ENCODE assay signal across 9 mouse cellular contexts in the genomic region with DNA sequence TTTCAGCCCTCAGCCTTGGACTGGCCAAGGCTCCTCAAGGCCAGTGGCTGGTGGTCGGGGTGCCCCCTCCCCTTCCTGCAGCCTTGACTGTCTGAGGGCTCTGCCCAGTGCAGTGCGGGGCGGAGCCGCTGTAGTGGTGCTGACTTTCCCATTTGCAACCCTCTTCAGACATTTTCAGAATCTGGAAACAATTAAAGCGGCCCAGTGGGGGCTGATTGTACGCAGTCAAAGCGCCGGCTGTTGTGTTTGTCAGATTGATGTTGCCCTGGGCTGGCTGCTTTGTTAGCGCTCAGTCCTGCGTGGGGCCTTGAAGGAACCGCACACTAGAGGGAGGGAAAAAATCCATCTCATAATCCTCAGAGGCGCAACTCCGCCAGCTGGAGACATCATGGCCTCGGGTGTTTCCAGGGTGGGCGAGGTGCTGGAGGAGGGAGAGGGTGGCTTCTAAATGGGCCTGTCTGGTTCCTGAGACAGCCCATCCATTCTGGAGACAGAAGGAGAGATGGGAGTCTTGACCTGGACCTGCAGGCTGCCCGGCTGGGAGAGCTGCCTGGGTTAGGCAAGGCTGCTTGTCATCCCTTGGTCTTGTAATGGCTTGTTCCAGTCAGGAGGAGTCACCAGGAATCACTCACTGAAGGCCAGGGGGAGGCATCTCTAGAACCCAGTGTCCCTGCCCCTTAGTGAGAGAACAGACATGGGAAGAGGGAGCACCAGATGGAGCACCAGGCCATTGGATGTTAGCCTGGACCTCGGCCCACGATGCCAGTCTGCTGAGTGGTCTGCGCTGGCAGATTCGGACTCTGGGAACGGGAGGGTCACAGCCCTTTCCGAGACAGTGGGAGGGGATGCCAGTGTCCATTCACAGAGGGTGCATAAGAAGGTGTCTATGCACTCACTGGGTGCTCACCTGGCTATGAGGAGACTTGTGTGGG.
DNase-seq lines count a peak whose midpoint lies in the region; ATAC-seq and TF ChIP-seq lines count a peak whose summit lies in the region.
"Had no signal": no experiment of that assay in that cellular context is flagged by ENCODE, and none has a peak within 500 bp of the region (broad histone marks: within the 10 kb centered on the region; RNA-seq: fewer than 3 reads in every experiment).

No protein-coding gene starts in this region.

- no peak overlapping the region for H3K4me3 ChIP-seq in kidney, postnatal 0 days (replicated peaks; ENCODE audit: low read depth, low read length)
- H3K4me3 ChIP-seq in embryonic facial prominence, embryonic 10.5 days, result peak overlapping the region; percentile 38; the same call in 1 of the 2 replicates
- no peak overlapping the region for H3K4me3 ChIP-seq in hindbrain, postnatal 0 days (ENCODE audit: low read length)
- H3K4me3 ChIP-seq in neural tube, embryonic 12.5 days, result no peak overlapping the region

- ATAC-seq in kidney, postnatal 0 days (replicated peaks; ENCODE audit: low FRiP score, low read depth), result no peak
- ATAC-seq in hindbrain, postnatal 0 days, result peak; percentile 30
- peak; percentile 38 for ATAC-seq in neural tube, embryonic 12.5 days (ENCODE audit: low FRiP score, low read depth)

- no peaks in the 10 kb centered on the region for H3K9me3 ChIP-seq in kidney, postnatal 0 days (replicated peaks; ENCODE audit: low read length)
- no peaks in the 10 kb centered on the region for H3K9me3 ChIP-seq in embryonic facial prominence, embryonic 10.5 days
- H3K9me3 ChIP-seq in hindbrain, postnatal 0 days (ENCODE audit: low read length), result no peaks in the 10 kb centered on the region
- no peaks in the 10 kb centered on the region for H3K9me3 ChIP-seq in neural tube, embryonic 12.5 days

- H3K9ac ChIP-seq in kidney, postnatal 0 days (ENCODE audit: low read depth, low read length), result no peak overlapping the region
- 0 out of 2 replicates have a peak overlapping the region, but pooled peaks have one; percentile 13 for H3K9ac ChIP-seq in hindbrain, postnatal 0 days (replicated peaks; ENCODE audit: low read length)
- peak overlapping the region; percentile 23; the same call in 1 of the 2 replicates for H3K9ac ChIP-seq in neural tube, embryonic 12.5 days

- H3K4me2 ChIP-seq in kidney, postnatal 0 days (ENCODE audit: low read length), result no peak overlapping the region
- no peak overlapping the region for H3K4me2 ChIP-seq in hindbrain, postnatal 0 days (ENCODE audit: low read depth, low read length)
- peak overlapping the region; percentile 34 for H3K4me2 ChIP-seq in neural tube, embryonic 12.5 days (replicated peaks)

- DNase-seq in kidney, postnatal 0 days (ENCODE audit: low spot score), result no peak
- no peak for DNase-seq in kidney, postnatal 25 days
- peak; percentile 86 for DNase-seq in embryonic facial prominence, embryonic 10.5 days (ENCODE audit: low spot score)
- DNase-seq in hindbrain, postnatal 0 days (ENCODE audit: low spot score), result peak; percentile 72
- DNase-seq in spleen, postnatal 4 days (ENCODE audit: low spot score in 2 of 2), result no peak
- DNase-seq in thymus, postnatal 4 days, result no peak
- no peak for DNase-seq in frontal cortex, postnatal 36 days (ENCODE audit: low spot score in 2 of 2)
- DNase-seq: cerebellum, adult 8-10 months had no signal

- TF ChIP-seq CTCF in kidney, postnatal 0 days (IDR thresholded peaks at IDR 0.05; ENCODE audit: low read depth), result no peak
- TF ChIP-seq CTCF in hindbrain, postnatal 0 days (IDR thresholded peaks at IDR 0.05; ENCODE audit: low read depth), result no peak

- no peaks in the 10 kb centered on the region for H3K36me3 ChIP-seq in kidney, postnatal 0 days (ENCODE audit: insufficient read depth, low read length)
- no peaks in the 10 kb centered on the region for H3K36me3 ChIP-seq in embryonic facial prominence, embryonic 10.5 days (replicated peaks)
- H3K36me3 ChIP-seq in hindbrain, postnatal 0 days (ENCODE audit: insufficient read depth, low read length), result no peaks in the 10 kb centered on the region
- no peaks in the 10 kb centered on the region for H3K36me3 ChIP-seq in neural tube, embryonic 12.5 days

- peaks cover 24% of the 10 kb centered on the region for H3K4me1 ChIP-seq in kidney, postnatal 0 days (replicated peaks; ENCODE audit: insufficient read depth, low read length)
- H3K4me1 ChIP-seq in embryonic facial prominence, embryonic 10.5 days, result peaks cover 91% of the 10 kb centered on the region
- peaks cover 39% of the 10 kb centered on the region for H3K4me1 ChIP-seq in hindbrain, postnatal 0 days (ENCODE audit: insufficient read depth, low read length)
- peaks cover 85% of the 10 kb centered on the region for H3K4me1 ChIP-seq in neural tube, embryonic 12.5 days

- WGBS in kidney, postnatal 0 days, result 64% methylated on average over 22 of the region's 22 CpGs
- 27% methylated on average over 22 of the region's 22 CpGs for WGBS in embryonic facial prominence, embryonic 10.5 days
- 31% methylated on average over 22 of the region's 22 CpGs for WGBS in hindbrain, postnatal 0 days
- WGBS in neural tube, embryonic 12.5 days, result 25% methylated on average over 22 of the region's 22 CpGs

- H3K27me3 ChIP-seq in kidney, postnatal 0 days (ENCODE audit: insufficient read depth, low read length), result no peaks in the 10 kb centered on the region
- peaks cover 39% of the 10 kb centered on the region for H3K27me3 ChIP-seq in embryonic facial prominence, embryonic 10.5 days (replicated peaks; ENCODE audit: low read depth, poor library complexity, severe bottlenecking)
- no peaks in the 10 kb centered on the region for H3K27me3 ChIP-seq in hindbrain, postnatal 0 days (ENCODE audit: insufficient read depth, low read length)
- H3K27me3 ChIP-seq in neural tube, embryonic 12.5 days (replicated peaks), result no peaks in the 10 kb centered on the region

- 0 out of 2 replicates have a peak overlapping the region, but pooled peaks have one; percentile 15 for H3K27ac ChIP-seq in kidney, postnatal 0 days
- H3K27ac ChIP-seq in embryonic facial prominence, embryonic 10.5 days (replicated peaks), result peak overlapping the region; percentile 91
- peak overlapping the region; percentile 28 for H3K27ac ChIP-seq in hindbrain, postnatal 0 days
- H3K27ac ChIP-seq in neural tube, embryonic 12.5 days, result peak overlapping the region; percentile 95

Comparison
In these comparisons a context has a peak if more than half of its experiments do, and no peak if none do; other contexts are left out.
1. DNase-seq: peak in embryonic facial prominence, embryonic 10.5 days (single experiment) and hindbrain, postnatal 0 days (single experiment); none in kidney, postnatal 0 days (single experiment), kidney, postnatal 25 days (0 of 2), spleen, postnatal 4 days (0 of 2), thymus, postnatal 4 days (single experiment) and frontal cortex, postnatal 36 days (0 of 2).
2. H3K27ac ChIP-seq: peak in every context shown above with its lines; median percentile 95 in neural tube, embryonic 12.5 days; 91 in embryonic facial prominence, embryonic 10.5 days; 28 in hindbrain, postnatal 0 days; 15 in kidney, postnatal 0 days.